Mouse (Mus musculus) T-cell, adult 66 days (primary cell): ENCODE measurements around the gene Vasp. TPM values are rescaled to one million over a fixed set of nuclear protein-coding genes. Genes with fewer than 3 reads are reported as not detected.

ENCODE experiments used
- total RNA-seq, 2 experiments: library from RNA; stranded (reverse); gene quantifications; 3 replicates in 1 of 2; 4 replicates in 1 of 2; pipeline ENCODE4 v1.2.4; 2023

Gene Vasp
- total RNA-seq, result 100 to 1,000 TPM; 335 to 340 TPM

GRCm38 (mm10) chr7:19271238-19272172 lies at the start of gene Vasp:
Gene Vasp, minus strand, starts transcription at chr7:19271817.

GRCm38 (mm10) chr7:19309884-19310641 lies 38.4 kb upstream of the Vasp start, which contains the start of gene Fosb:
Gene Fosb, minus strand, starts transcription at chr7:19310051.

GRCm38 (mm10) chr7:19282385-19282784 lies 10.8 kb upstream of the Vasp start, which contains the start of gene Rtn2:
Gene Rtn2, plus strand, starts transcription at chr7:19282624.

GRCm38 (mm10) chr7:19279581-19280114 lies 8.0 kb upstream of the Vasp start, which contains the start of gene Ppm1n:
Gene Ppm1n, minus strand, starts transcription at chr7:19280064.

GRCm38 (mm10) chr7:19227883-19228792 lies 43.5 kb downstream of the Vasp start, which contains the start of gene Opa3:
Gene Opa3, plus strand, starts transcription at chr7:19228334.

GRCm38 (mm10) chr7:19211996-19212755 lies 59.4 kb downstream of the Vasp start, which contains the start of gene Gpr4:
Gene Gpr4, plus strand, starts transcription at chr7:19212538.

Other genes with a start within 250 kb of the Vasp start
- gene Foxa3, start 248.3 kb downstream of the Vasp start, total RNA-seq, result not detected
- 100 to 1,000 TPM; 112 to 115 TPM for gene Sympk, start 247.4 kb downstream of the Vasp start, total RNA-seq
- gene Rsph6a, start 217.1 kb downstream of the Vasp start, total RNA-seq, result under 1 TPM; 0.47 to 0.70 TPM
- 1 to 10 TPM; 1.2 TPM for gene Dmwd, start 195.6 kb downstream of the Vasp start, total RNA-seq
- 1 to 10 TPM in 1 of 2 experiments, under 1 TPM in 1; 0.83 to 2.7 TPM for gene Dmpk, start 188.0 kb downstream of the Vasp start, total RNA-seq
- gene Six5, start 177.2 kb downstream of the Vasp start, total RNA-seq, result under 1 TPM; 0.58 to 0.74 TPM
- not detected for gene Gm4969, start 153.4 kb downstream of the Vasp start, total RNA-seq
- 10 to 100 TPM; 25.7 to 28.5 TPM for gene Fbxo46, start 152.0 kb downstream of the Vasp start, total RNA-seq
- gene Qpctl, start 122.5 kb downstream of the Vasp start, total RNA-seq, result 10 to 100 TPM; 11.9 to 14.8 TPM
- gene Snrpd2, start 122.1 kb downstream of the Vasp start, total RNA-seq, result 10 to 100 TPM; 91.4 to 93.7 TPM
- not detected for gene Gipr, start 105.7 kb downstream of the Vasp start, total RNA-seq
- 10 to 100 TPM; 15.3 to 17.8 TPM for gene Eml2, start 95.4 kb downstream of the Vasp start, total RNA-seq
- gene Gpr4, start 59.3 kb downstream of the Vasp start, total RNA-seq, result not detected
- 10 to 100 TPM; 45.0 to 46.4 TPM for gene Opa3, start 43.5 kb downstream of the Vasp start, total RNA-seq
- 1 to 10 TPM in 1 of 2 experiments, under 1 TPM in 1; 0.44 to 1.2 TPM for gene Ppm1n, start 8.2 kb upstream of the Vasp start, total RNA-seq
- not detected for gene Rtn2, start 10.8 kb upstream of the Vasp start, total RNA-seq
- gene Fosb, start 38.2 kb upstream of the Vasp start, total RNA-seq, result 100 to 1,000 TPM in 1 of 2 experiments, 10 to 100 TPM in 1; 90.5 to 127 TPM
- 10 to 100 TPM; 66.3 to 78.5 TPM for gene Ercc1, start 73.0 kb upstream of the Vasp start, total RNA-seq
- gene Cd3eap, start 87.7 kb upstream of the Vasp start, total RNA-seq, result 10 to 100 TPM; 13.1 to 14.6 TPM
- 1 to 10 TPM; 1.1 to 1.6 TPM for gene Ppp1r13l, start 87.9 kb upstream of the Vasp start, total RNA-seq
- 10 to 100 TPM; 75.2 to 85.1 TPM for gene Ercc2, start 110.2 kb upstream of the Vasp start, total RNA-seq
- 1 to 10 TPM; 3.0 to 4.6 TPM for gene Klc3, start 132.3 kb upstream of the Vasp start, total RNA-seq
- not detected for gene Ckm, start 133.0 kb upstream of the Vasp start, total RNA-seq
- gene Mark4, start 187.0 kb upstream of the Vasp start, total RNA-seq, result 10 to 100 TPM; 25.0 to 29.2 TPM
- gene Exoc3l2, start 191.5 kb upstream of the Vasp start, total RNA-seq, result not detected
- gene Bloc1s3, start 236.6 kb upstream of the Vasp start, total RNA-seq, result 1 to 10 TPM; 4.8 to 5.1 TPM
- gene Trappc6a, start 236.6 kb upstream of the Vasp start, total RNA-seq, result 10 to 100 TPM; 19.2 to 22.3 TPM
- under 1 TPM in 1 of 2 experiments, not detected in 1; 0.38 TPM for gene Nkpd1, start 246.0 kb upstream of the Vasp start, total RNA-seq